Mouse (Mus musculus) kidney, postnatal 4 days (tissue): Measurements from ENCODE around the gene Slc25a31.

ENCODE experiments used
- DNase-seq, 2 experiments: peaks; one replicate each; pipeline ENCODE4 v3.0.0; 2021; ENCODE audit warnings: mixed read lengths in 2 of 2

The Slc25a31 gene

GRCm38 (mm10) chr3:40738381-40738912 is 29.8 kb downstream of the Slc25a31 start:
- DNase-seq = no peak

- peak in 1 of 2 experiments; percentile 2 for DNase-seq
Observed at GRCm38 (mm10) chr3:40744024-40744835, 35.6 kb downstream of the Slc25a31 start, which contains the start of gene Hspa4l. Gene Hspa4l, plus strand, starts transcription at chr3:40744495.

GRCm38 (mm10) chr3:40744836-40745660 is 36.4 kb downstream of the Slc25a31 start:
- DNase-seq = peak; percentile 92 to 95

- no peak for DNase-seq
Observed at GRCm38 (mm10) chr3:40745661-40746547, 37.2 kb downstream of the Slc25a31 start.

GRCm38 (mm10) chr3:40760746-40761145 is 52.1 kb downstream of the Slc25a31 start:
- DNase-seq = no peak

GRCm38 (mm10) chr3:40761312-40761711 is 52.7 kb downstream of the Slc25a31 start:
- DNase-seq = no peak
